Mouse (Mus musculus): ENCODE measurements around the gene Nav2. TPM values are rescaled to one million over a fixed set of nuclear protein-coding genes. Genes with fewer than 3 reads are reported as not detected.

Nav2 gene
- polyA plus RNA-seq, 1 experiment from 2014 or later: 22.4 TPM

DNA sequence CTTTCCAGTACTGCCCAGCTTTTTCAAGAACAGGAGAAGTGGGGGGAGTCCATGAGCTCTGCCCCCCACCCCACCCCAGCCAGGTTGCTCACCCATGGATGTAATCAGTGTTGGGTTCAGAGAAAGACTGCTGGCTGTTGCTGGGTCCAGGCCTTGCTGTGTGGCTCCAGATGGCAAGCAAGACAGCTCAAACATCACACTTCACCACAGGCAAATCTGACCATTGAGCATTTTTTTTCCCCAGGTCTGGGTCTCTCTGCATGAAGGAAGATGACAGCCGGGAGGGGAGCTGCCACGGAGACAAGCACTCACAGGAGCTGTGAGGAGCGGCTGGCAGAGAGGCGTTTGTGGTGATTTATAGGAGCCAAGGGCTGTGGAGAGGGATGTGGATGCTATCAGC, 55.0 kb downstream of the Nav2 start:
- H3K9ac ChIP-seq (replicated peaks; ENCODE audit: low read depth): no peak overlapping the region
- ATAC-seq (no peak), DNase-seq (ENCODE audit: low spot score) (no peak)
- TF ChIP-seq EP300 (IDR thresholded peaks at IDR 0.05) (no peak), CTCF (IDR thresholded peaks at IDR 0.05) (no peak)
- H3K27me3 ChIP-seq (replicated peaks; ENCODE audit: insufficient read depth, low read length): peaks cover 28% of the 10 kb centered on the region; the same call in 1 of the 2 replicates
- no peak overlapping the region for H3K4me3 ChIP-seq (ENCODE audit: low read depth, low read length)
- H3K9me3 ChIP-seq (ENCODE audit: low read length): no peaks in the 10 kb centered on the region
- no peaks in the 10 kb centered on the region for H3K36me3 ChIP-seq (ENCODE audit: insufficient read depth, low read length)
- H3K4me2 ChIP-seq (replicated peaks; ENCODE audit: low read depth, low read length): no peak overlapping the region
- WGBS: 47% methylated on average over 4 of the region's 4 CpGs
- H3K27ac ChIP-seq (ENCODE audit: low read length): no peak overlapping the region
- H3K4me1 ChIP-seq (ENCODE audit: insufficient read depth, low read depth, low read length): no peaks in the 10 kb centered on the region

- H3K27me3 ChIP-seq (replicated peaks; ENCODE audit: insufficient read depth, low read length): peaks cover 13% of the 10 kb centered on the region; the same call in 1 of the 2 replicates
These were observed 57.4 kb downstream of the Nav2 start for GRCm38 (mm10) chr7:48965796-48966512.

DNA sequence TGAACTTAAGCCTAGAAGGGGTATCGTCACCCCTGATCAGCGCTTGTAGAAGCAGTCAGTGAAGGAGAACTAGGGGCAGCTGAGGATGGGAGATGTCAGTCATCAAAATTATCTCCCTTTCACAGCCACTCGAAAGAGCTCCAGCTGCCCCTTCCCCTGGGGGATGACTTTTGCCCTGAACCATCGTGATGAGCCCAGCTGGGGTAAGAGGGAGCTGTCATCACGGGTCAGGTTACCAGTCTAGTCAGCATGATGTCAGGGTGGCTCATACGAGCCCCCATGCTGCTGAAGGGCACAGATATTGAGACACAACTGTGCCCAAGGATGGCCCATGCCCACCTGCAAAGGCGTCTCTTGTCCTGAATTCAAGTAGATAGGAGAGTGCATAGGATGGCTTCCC, 72.5 kb downstream of the Nav2 start:
- no peaks in the 10 kb centered on the region for H3K27me3 ChIP-seq (replicated peaks; ENCODE audit: insufficient read depth, low read length)
- ATAC-seq: no peak
- no peaks in the 10 kb centered on the region for H3K9me3 ChIP-seq (ENCODE audit: low read length)
- H3K4me2 ChIP-seq (replicated peaks; ENCODE audit: low read depth, low read length): no peak overlapping the region
- H3K9ac ChIP-seq (replicated peaks; ENCODE audit: low read depth): no peak overlapping the region
- no peak overlapping the region for H3K27ac ChIP-seq (ENCODE audit: low read length)
- DNase-seq (ENCODE audit: low spot score): no peak
- TF ChIP-seq CTCF (IDR thresholded peaks at IDR 0.05) (no peak), EP300 (IDR thresholded peaks at IDR 0.05) (no peak)
- no peak overlapping the region for H3K4me3 ChIP-seq (ENCODE audit: low read depth, low read length)
- H3K36me3 ChIP-seq (ENCODE audit: insufficient read depth, low read length): no peaks in the 10 kb centered on the region
- H3K4me1 ChIP-seq (ENCODE audit: insufficient read depth, low read depth, low read length): no peaks in the 10 kb centered on the region
- 59% methylated on average over 7 of the region's 7 CpGs for WGBS

More at GRCm38 (mm10) chr7:48965796-48966512, 57.4 kb downstream of the Nav2 start:
- Histone ChIP-seq H3K4me3 (ENCODE audit: low read depth, low read length) (no peak overlapping the region), H3K27ac (ENCODE audit: low read length) (no peak overlapping the region), H3K9ac (replicated peaks; ENCODE audit: low read depth) (no peak overlapping the region), H3K9me3 (ENCODE audit: low read length) (no peaks in the 10 kb centered on the region), H3K4me2 (replicated peaks; ENCODE audit: low read depth, low read length) (no peak overlapping the region), H3K36me3 (ENCODE audit: insufficient read depth, low read length) (no peaks in the 10 kb centered on the region), H3K4me1 (ENCODE audit: insufficient read depth, low read depth, low read length) (no peaks in the 10 kb centered on the region)
- WGBS: 58% methylated on average over 12 of the region's 12 CpGs
- no peak for TF ChIP-seq CTCF (IDR thresholded peaks at IDR 0.05)
- no peak for TF ChIP-seq EP300 (IDR thresholded peaks at IDR 0.05)
- DNase-seq (ENCODE audit: low spot score) (no peak), ATAC-seq (no peak)

DNA sequence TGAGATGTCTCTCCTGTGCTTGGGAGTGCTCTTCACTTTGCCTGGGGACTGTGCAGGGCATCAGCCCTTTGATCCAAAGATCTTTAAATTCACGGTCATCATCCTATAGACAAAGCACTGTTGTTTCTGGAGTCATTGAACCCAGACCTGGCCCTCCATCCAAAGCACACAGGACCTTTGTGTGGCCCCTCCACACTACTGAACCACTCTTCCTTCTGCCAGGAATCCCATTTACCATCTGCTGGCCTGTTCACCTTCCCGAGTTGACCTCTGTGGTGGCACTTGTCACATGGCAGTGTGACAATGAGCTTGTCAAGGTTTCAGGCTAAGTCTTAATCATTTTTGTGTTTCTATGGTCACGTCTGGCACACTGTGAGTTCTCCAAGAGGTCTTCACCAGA, 73.3 kb downstream of the Nav2 start:
- no peak for TF ChIP-seq EP300 (IDR thresholded peaks at IDR 0.05)
- no peak for TF ChIP-seq CTCF (IDR thresholded peaks at IDR 0.05)
- WGBS: 38% methylated on average over 3 of the region's 3 CpGs
- H3K4me3 ChIP-seq (ENCODE audit: low read depth, low read length): no peak overlapping the region
- H3K27ac ChIP-seq (ENCODE audit: low read length): no peak overlapping the region
- no peaks in the 10 kb centered on the region for H3K36me3 ChIP-seq (ENCODE audit: insufficient read depth, low read length)
- no peak overlapping the region for H3K9ac ChIP-seq (replicated peaks; ENCODE audit: low read depth)
- DNase-seq (ENCODE audit: low spot score) (no peak), ATAC-seq (no peak)
- no peaks in the 10 kb centered on the region for H3K9me3 ChIP-seq (ENCODE audit: low read length)
- H3K4me1 ChIP-seq (ENCODE audit: insufficient read depth, low read depth, low read length): no peaks in the 10 kb centered on the region
- H3K4me2 ChIP-seq (replicated peaks; ENCODE audit: low read depth, low read length): no peak overlapping the region
- no peaks in the 10 kb centered on the region for H3K27me3 ChIP-seq (replicated peaks; ENCODE audit: insufficient read depth, low read length)

GRCm38 (mm10) chr7:48982573-48982972, 74.1 kb downstream of the Nav2 start:
- no peak for TF ChIP-seq EP300 (IDR thresholded peaks at IDR 0.05)
- no peak for TF ChIP-seq CTCF (IDR thresholded peaks at IDR 0.05)
- no peak overlapping the region for H3K27ac ChIP-seq (ENCODE audit: low read length)
- no peak overlapping the region for H3K4me2 ChIP-seq (replicated peaks; ENCODE audit: low read depth, low read length)
- no peaks in the 10 kb centered on the region for H3K4me1 ChIP-seq (ENCODE audit: insufficient read depth, low read depth, low read length)
- no peaks in the 10 kb centered on the region for H3K27me3 ChIP-seq (replicated peaks; ENCODE audit: insufficient read depth, low read length)
- no peak overlapping the region for H3K4me3 ChIP-seq (ENCODE audit: low read depth, low read length)
- 84% methylated on average over 7 of the region's 7 CpGs for WGBS
- H3K9ac ChIP-seq (replicated peaks; ENCODE audit: low read depth): no peak overlapping the region
- DNase-seq (ENCODE audit: low spot score) (no peak), ATAC-seq (no peak)
- no peaks in the 10 kb centered on the region for H3K36me3 ChIP-seq (ENCODE audit: insufficient read depth, low read length)
- no peaks in the 10 kb centered on the region for H3K9me3 ChIP-seq (ENCODE audit: low read length)

DNA sequence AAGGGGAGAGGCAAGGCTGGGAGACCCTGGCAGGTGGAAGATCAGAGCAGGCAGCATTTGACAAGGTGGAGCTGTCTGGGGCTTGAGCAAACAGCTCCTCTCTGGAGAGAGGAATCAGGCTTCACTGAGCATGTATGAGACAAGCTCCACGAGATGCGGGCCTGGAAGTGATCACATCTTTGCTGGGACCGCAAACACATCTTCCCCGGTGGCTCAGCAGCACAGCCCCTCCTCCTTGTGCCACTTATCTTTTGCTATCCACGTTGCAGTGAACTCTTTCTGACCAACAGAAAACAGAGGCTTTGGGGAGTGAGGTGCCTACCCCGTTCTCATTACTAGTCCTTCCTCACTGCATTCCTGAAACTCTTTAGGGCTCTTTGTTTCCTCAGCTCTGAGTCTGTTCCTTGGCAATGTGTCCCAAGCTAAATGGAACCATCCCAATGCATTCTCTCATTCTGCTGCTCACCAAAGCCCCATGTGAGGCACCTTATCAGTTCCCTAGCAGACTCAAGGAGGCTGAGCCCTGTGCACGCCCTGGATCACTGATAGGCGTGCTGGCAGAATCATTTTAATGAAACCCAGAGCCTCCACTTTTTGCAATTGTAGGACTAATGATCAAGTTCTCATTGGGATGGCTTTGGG, 83.5 kb downstream of the Nav2 start:
- Histone ChIP-seq H3K4me2 (replicated peaks; ENCODE audit: low read depth, low read length) (no peak overlapping the region), H3K9ac (replicated peaks; ENCODE audit: low read depth) (no peak overlapping the region), H3K27ac (ENCODE audit: low read length) (no peak overlapping the region), H3K27me3 (replicated peaks; ENCODE audit: insufficient read depth, low read length) (no peaks in the 10 kb centered on the region), H3K9me3 (ENCODE audit: low read length) (no peaks in the 10 kb centered on the region), H3K36me3 (ENCODE audit: insufficient read depth, low read length) (no peaks in the 10 kb centered on the region), H3K4me1 (ENCODE audit: insufficient read depth, low read depth, low read length) (no peaks in the 10 kb centered on the region), H3K4me3 (ENCODE audit: low read depth, low read length) (no peak overlapping the region)
- DNase-seq (ENCODE audit: low spot score): no peak
- TF ChIP-seq CTCF (IDR thresholded peaks at IDR 0.05): no peak
- no peak for TF ChIP-seq EP300 (IDR thresholded peaks at IDR 0.05)
- ATAC-seq: no peak
- 27% methylated on average over 8 of the region's 8 CpGs for WGBS

All from lung, postnatal 0 days (tissue).